Mouse (Mus musculus) c-Kit-negative CD71-positive TER-119-positive erythroid progenitor cells, embryonic 14.5 days (primary cell): ENCODE data around the gene Ptp4a2.
"Not testable (repeated sequence)": the region's sequence is repeated elsewhere in the genome, so short reads cannot be mapped to it uniquely, and the experiment has no call there.

ENCODE experiments used
- DNase-seq: peaks from one replicate; pipeline ENCODE4 v3.0.0-alpha.2; 2013; ENCODE audit warnings: low read depth, low spot score

The Ptp4a2 gene

GRCm38 (mm10) chr4:129810798-129811604 lies at the start of gene Ptp4a2:
Gene Ptp4a2, plus strand, starts transcription at chr4:129811219.
- no peak for DNase-seq

GRCm38 (mm10) chr4:129761606-129762005 lies 49.4 kb upstream of the Ptp4a2 start:
- DNase-seq: no peak

GRCm38 (mm10) chr4:129762496-129762895 lies 48.5 kb upstream of the Ptp4a2 start:
- not testable (repeated sequence) for DNase-seq

- DNase-seq: no peak
Observed at GRCm38 (mm10) chr4:129765351-129765750, 45.7 kb upstream of the Ptp4a2 start.

DNA sequence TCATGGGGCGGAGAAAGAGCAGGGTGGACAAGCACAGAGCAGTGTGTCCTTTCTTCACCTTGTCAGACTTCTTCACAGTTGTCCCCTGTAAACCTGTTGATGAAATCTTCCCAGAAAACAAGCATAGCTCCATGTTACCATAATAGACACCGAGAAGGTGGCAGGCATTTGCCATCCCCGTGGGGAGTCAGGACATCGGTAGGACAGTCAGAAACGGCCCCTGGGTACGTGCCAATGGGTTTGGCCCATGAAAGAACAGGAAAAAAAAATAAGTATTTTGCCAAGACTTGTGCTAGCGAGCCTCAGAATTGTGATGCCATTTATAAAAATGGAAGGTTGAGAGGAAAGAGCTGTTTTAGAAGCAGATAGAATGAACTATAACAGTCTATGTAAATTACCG lies 43.2 kb upstream of the Ptp4a2 start:
- no peak for DNase-seq

DNA sequence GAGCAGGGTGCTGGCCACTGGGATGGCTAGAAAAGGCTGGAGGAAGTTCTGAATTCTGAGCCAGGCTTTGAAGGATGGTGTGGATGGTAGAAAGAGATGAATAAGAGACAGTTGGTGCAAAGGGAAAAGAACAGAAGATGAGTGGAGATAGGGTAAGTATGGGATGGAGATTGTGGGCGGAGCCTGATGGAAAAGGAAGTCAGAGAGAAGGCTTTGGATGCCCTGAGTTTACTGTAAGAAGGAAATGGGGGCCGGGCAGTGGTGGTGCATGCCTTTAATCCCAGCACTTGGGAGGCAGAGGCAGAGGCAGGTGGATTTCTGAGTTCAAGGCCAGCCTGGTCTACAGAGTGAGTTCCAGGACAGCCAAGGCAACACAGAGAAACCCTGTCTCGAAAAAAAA lies 42.3 kb upstream of the Ptp4a2 start:
- DNase-seq: not testable (repeated sequence)

DNA sequence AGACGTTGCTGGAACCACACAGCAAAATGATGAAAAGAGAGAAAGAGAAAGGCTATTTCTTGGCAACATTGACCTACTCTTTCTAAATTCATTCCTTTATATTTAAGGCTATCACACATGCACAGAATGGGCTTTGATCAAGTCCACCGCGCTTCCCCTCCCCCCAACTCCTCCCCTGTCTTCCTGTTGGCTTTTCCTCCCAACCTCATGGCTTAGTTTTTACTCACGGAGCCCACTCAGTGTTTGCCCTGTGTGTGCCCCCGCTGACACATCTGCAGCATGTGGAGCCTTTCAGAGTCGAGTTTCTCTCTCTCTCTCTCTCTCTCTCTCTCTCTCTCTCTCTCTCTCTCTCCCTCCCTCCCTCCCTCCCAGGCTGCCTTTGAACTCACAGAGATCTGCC lies 40.4 kb upstream of the Ptp4a2 start:
- no peak for DNase-seq

DNA sequence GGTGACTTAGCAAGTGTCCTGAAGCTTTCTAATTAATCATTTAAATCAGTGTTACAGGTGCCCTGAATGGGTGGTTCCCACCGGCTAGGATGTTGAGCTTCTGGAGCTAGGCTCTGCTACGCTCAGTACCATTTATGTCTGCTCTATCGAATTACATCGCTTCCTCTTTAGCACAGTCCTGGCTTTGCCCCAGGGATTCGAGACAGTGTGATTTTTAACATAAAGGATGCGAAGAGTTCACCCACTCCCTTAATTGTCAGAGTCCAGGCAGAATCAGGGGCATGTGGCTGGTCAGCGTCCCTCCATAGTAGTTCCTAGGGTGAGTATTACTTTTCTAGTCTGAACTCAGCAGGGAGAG lies 39.7 kb upstream of the Ptp4a2 start:
- no peak for DNase-seq

DNA sequence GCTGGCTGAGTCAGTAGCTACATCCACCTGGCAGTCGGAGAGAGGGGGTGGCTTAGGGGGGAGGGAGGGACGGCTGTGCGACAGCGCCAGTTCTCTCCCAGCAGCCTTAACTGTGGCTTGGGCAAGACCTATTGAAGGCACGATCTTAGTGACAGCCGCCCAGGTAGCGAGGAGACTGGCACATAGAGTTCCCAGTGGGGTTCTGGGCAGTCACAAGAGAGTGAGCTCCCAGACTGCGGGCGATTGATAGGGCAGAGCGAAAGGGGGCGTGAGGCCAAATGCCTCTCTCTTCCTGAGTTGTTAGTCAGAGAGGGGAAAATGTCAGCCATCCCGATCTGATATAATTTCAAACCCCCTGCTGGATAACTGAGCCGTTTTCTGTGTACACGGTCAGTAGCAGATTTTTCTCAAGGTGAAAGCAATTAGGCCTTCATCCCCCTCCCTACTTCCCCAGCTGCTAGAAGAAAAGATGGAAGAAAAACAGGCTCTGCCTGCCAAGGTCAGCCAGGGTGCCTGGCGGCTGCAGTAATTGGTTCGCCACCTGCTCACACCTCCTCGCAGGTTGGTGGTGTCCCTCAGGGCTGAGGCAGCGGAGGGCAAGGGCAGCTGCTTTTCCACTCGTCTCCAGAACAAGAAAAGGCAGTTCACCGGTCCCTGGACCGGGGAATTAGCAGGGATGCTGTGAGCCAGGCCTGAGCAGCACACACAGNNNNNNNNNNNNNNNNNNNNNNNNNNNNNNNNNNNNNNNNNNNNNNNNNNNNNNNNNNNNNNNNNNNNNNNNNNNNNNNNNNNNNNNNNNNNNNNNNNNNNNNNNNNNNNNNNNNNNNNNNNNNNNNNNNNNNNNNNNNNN lies 39.1 kb upstream of the Ptp4a2 start:
- no peak for DNase-seq

DNA sequence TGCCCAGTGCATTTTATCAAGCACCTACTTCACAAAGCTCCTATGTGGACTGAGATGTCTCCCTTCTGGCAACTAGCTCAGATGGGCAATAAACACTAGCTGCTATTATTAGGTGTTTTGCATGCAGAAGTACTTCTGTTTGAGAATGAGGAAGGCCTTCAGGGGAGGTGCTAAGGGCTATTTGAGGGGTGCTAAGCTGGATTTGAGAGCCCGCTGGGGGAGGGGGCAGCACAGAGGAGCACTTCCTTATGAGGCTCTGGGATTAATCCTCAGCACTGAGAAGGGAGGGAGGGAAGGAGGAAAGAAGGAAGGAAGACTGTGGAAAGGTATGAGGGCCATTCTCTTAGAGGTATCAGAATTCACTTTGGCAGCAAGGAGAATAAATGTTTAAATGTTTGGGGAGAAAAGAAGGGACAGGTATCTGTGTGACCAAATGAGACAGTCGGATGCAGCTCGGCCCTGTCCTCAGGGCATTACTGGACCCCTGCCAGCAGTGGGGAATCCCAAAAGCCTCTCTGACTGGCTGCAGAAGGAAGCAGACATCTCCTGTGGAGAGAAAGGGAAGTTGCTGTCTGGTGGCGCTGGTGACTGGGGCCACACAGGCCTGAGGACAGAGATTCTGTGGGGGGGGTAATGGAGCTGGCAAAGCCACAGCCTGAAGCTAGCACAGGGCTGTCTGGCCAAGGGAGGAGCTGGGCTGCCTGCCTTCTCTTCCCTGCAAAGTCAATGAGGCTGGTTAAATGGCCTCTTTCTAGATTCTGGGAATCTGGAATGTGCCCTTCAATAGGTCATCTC lies 28.9 kb upstream of the Ptp4a2 start:
- DNase-seq: no peak

- DNase-seq: no peak
Observed at GRCm38 (mm10) chr4:129782857-129783331, 28.1 kb upstream of the Ptp4a2 start.

DNA sequence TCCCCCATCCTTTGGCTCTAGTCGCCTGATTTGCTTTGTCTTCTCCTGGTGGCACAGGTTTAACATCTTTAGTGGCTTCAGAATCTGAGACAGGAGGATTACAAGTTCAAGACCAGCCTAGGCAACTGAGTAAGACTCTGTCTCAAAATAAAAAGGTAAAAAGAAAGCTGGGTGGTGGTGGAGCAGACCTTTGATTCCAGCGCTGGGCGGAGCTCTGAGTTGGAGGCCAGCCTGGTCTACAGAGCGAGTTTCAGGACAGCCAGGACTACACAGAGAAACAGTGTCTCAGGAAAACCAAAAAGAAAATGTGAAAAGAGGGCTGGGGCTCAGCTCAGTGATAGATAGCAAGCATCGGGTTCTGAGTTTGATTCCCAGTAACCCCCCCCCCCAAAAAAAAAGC lies 27.5 kb upstream of the Ptp4a2 start:
- no peak for DNase-seq

DNA sequence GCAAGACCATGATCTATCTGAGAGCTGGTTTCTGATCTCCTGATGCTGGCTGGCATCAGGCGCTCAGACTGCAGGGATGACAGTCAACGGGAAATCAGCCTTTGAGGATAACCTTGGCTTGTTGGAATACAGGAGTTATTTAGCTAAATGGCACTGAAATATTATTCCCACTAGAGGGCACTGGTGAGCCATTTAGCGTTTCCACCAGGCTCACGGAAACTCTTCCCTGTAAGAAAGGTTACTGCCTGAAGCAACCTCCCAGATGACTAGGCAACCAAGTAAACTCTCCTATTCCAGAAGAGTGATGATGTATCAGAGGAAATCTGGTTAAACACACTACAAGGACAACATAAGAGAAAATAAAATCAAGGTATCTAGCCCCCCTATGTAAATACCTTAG lies 25.8 kb upstream of the Ptp4a2 start:
- DNase-seq: peak; percentile 63

- DNase-seq: no peak
Observed at GRCm38 (mm10) chr4:129788693-129789092, 22.3 kb upstream of the Ptp4a2 start.

GRCm38 (mm10) chr4:129789635-129790034 lies 21.4 kb upstream of the Ptp4a2 start:
- DNase-seq: no peak

- no peak for DNase-seq
Observed at GRCm38 (mm10) chr4:129790475-129790874, 20.5 kb upstream of the Ptp4a2 start.

DNA sequence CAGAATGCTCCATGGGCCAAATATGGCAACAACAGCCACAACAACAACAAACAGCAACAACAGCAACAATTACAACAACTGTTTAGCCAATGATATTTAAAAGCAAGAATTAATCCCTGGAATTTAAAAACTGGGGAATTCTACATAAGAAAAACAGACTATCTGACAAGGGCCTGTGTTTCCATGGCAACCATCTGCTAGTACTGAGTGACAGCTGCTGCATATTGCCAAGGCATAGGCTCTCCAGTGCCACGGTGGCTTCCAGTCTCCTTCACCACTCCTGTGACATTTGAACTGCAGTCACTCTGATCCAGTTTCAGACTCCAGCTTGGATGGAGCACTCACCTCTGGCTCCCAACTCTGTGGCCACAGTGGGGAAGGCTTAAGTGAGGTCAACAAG lies 19.6 kb upstream of the Ptp4a2 start:
- no peak for DNase-seq

DNA sequence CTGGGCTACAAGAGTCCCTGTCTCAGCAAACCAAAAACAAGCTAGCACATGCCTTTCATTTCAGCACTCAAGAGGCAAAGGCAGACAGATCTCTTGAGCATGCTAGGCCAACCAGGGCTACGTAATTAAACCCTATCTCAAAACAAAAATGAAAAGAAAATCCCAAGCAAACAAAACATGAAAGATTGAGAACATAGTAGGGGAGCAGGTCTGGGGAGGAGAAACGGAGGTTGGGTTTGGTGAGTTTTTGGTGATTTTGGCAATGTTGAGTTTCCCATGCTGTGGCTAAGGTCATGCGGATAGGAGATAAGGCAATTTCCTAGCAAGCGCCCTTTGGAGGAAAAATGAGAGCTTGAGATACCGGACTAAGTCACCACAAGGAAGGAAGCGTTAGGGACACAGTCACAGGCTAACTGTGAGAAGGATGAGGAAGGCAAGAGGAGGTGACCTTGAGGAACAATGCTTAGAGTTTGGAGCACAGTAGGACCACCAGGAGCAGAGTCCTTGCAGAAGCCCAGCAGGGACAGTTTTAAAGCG lies 18.3 kb upstream of the Ptp4a2 start:
- no peak for DNase-seq

DNA sequence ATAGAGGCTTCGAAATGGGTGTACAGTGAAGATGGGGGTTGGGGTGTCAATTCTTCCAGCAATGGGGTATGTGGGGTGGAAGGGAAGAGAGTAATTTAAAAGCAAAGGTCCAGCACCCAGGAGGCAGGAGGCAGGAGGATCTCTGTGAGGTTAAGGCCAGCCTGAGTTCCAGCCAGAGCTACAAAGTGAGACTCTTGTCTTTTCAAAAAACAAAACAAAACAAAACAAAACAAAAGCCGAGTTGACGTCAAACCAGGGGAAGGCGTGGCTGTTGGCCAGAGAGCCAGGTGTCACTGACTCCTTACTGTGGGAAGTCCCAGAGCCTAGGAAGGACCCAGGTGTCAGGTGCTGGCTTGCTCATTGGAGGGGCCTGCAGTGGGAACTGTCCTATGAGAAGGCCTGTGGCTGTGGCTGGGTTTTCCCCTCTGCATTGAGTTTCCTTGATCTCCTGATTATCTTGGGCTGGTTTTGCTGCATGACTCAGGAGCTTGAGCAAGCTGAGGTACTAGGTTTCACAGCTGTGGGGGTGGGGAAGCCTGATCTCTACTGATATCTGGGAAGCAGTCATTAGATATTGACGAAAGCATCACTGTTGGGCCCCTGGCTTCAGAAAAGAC lies 17.2 kb upstream of the Ptp4a2 start:
- DNase-seq: no peak

- no peak for DNase-seq
Observed at GRCm38 (mm10) chr4:129795151-129795860, 15.7 kb upstream of the Ptp4a2 start.

DNA sequence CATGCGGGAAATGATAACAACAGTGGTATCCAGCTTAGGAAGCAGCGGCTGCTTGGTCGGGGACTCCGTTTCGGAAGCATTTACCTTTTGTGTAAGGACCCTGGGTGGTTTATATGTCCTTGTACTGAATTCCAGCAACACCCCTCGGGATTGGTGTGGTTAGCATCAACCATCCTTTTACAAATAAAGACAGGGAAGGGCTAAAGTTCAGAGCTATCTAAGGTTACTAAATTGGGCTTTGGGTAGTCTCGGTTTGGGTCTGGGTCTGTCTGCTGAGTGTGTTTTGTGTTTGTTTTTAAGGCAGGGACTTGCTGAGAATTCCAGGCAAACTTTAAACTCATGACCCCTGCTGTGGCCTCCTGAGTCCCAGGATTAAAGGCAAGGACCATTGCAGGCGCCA lies 15.2 kb upstream of the Ptp4a2 start:
- no peak for DNase-seq
